Mouse (Mus musculus) liver, adult 2 months (tissue): ENCODE results near the gene Ankrd6. TPM values are rescaled to one million over a fixed set of nuclear protein-coding genes. Genes with fewer than 3 reads are reported as not detected.

Experiments
- DNase-seq: peaks from one replicate; pipeline ENCODE4 v3.0.0-alpha.2; 2011; ENCODE audit warnings: low read depth, low spot score; ENCODE audit errors: extremely low read depth
- H3K27ac ChIP-seq: fragments of 200-500 bp; replicated peaks from 2 replicates; pipeline ENCODE4 v1.5.1; 2012; ENCODE audit warnings: low read depth, mild to moderate bottlenecking, control low read depth, inconsistent platforms, low read length; ENCODE audit not compliant: insufficient read depth
- H3K27me3 ChIP-seq: fragments of 200-500 bp; 2 replicates; pipeline ENCODE4 v1.6.1; 2012; ENCODE audit warnings: mild to moderate bottlenecking, moderate library complexity, low read length, inconsistent platforms; ENCODE audit not compliant: control insufficient read depth, insufficient read depth
- H3K36me3 ChIP-seq: fragments of 200-500 bp; 2 replicates; pipeline ENCODE4 v1.6.1; 2012; ENCODE audit warnings: low read length, inconsistent platforms; ENCODE audit not compliant: control insufficient read depth, insufficient read depth
- H3K4me1 ChIP-seq: fragments of 200-500 bp; 2 replicates; pipeline ENCODE4 v1.6.1; 2011; ENCODE audit warnings: low read length; ENCODE audit not compliant: control insufficient read depth, insufficient read depth
- H3K4me3 ChIP-seq: fragments of 200-500 bp; 2 replicates; pipeline ENCODE4 v1.5.1; 2011; ENCODE audit warnings: low read depth, mild to moderate bottlenecking, control low read depth, low read length, moderate library complexity; ENCODE audit not compliant: insufficient read depth
- H3K79me2 ChIP-seq: fragments of 200-500 bp; 2 replicates; pipeline ENCODE4 v1.6.1; 2012; ENCODE audit warnings: inconsistent platforms, mild to moderate bottlenecking, low read length, moderate library complexity; ENCODE audit not compliant: control insufficient read depth, insufficient read depth
- H3K9ac ChIP-seq: fragments of 200-500 bp; 2 replicates; pipeline ENCODE4 v1.6.1; 2012; ENCODE audit warnings: low read depth, mild to moderate bottlenecking, control low read depth, inconsistent platforms, low read length
- CTCF ChIP-seq: fragments of 200-500 bp; IDR thresholded peaks from 2 replicates; pipeline ENCODE4 v1.5.1; 2011; ENCODE audit warnings: low read depth, low read length, control low read depth
- POLR2A ChIP-seq: fragments of 200-500 bp; IDR thresholded peaks from 2 replicates; pipeline ENCODE4 v1.6.1; 2011; ENCODE audit warnings: low read length, control low read depth; ENCODE audit not compliant: insufficient read depth; ENCODE audit errors: extremely low read depth
- WGBS: fragments of 180-500 bp; shearing (Covaris S2); methylation state at CpG from one replicate; pipeline ENCODE4 v1.1.7; 2018; 5-methylcytosine and 5-hydroxymethylcytosine counted together
- polyA plus RNA-seq: library from polyadenylated mRNA; depleted of rRNA; stranded (reverse); fragments of >200 nt; gene quantifications from 2 replicates; pipeline ENCODE4 v1.2.3, GENCODE M21; 2012
- total RNA-seq: library from RNA; depleted of rRNA; stranded (reverse); fragments of >200 nt; gene quantifications from 2 replicates; pipeline ENCODE4 v1.2.3, GENCODE M21; 2014

The Ankrd6 gene
- total and polyA plus RNA-seq, 2 experiments, result 0.07 to 0.28 TPM

GRCm38 (mm10) chr4:32987006-32987405 is 36.4 kb upstream of the Ankrd6 start:
- Histone ChIP-seq H3K4me3 (no peak overlapping the region), H3K27ac (no peak overlapping the region), H3K4me1 (0 out of 2 replicates have a peak, but pooled peaks cover 2% of the 10 kb centered on the region), H3K27me3 (peaks cover 7% of the 10 kb centered on the region; the same call in 1 of the 2 replicates), H3K9ac (no peak overlapping the region), H3K36me3 (no peaks in the 10 kb centered on the region), H3K79me2 (no peaks in the 10 kb centered on the region)
- DNase-seq, result no peak
- WGBS, result 76% methylated on average over 3 of the region's 3 CpGs
- no peak for TF ChIP-seq POLR2A
- TF ChIP-seq CTCF, result no peak

- H3K27me3 ChIP-seq, result peaks cover 7% of the 10 kb centered on the region
- no peaks in the 10 kb centered on the region for H3K79me2 ChIP-seq
- no peak overlapping the region for H3K9ac ChIP-seq
- H3K36me3 ChIP-seq, result no peaks in the 10 kb centered on the region
- H3K4me1 ChIP-seq, result 0 out of 2 replicates have a peak, but pooled peaks cover 2% of the 10 kb centered on the region
- H3K27ac ChIP-seq, result no peak overlapping the region
- DNase-seq, result peak; percentile 38
- WGBS, result 40% methylated on average over 3 of the region's 3 CpGs
- H3K4me3 ChIP-seq, result no peak overlapping the region
- no peak for TF ChIP-seq CTCF
- no peak for TF ChIP-seq POLR2A
Measured at GRCm38 (mm10) chr4:32985684-32986083, 35.0 kb upstream of the Ankrd6 start.

- 62% methylated on average over 13 of the region's 13 CpGs for WGBS
- H3K9ac ChIP-seq, result no peak overlapping the region
- H3K4me1 ChIP-seq, result 0 out of 2 replicates have a peak, but pooled peaks cover 2% of the 10 kb centered on the region
- peaks cover 7% of the 10 kb centered on the region for H3K27me3 ChIP-seq
- DNase-seq, result peak; percentile 2
- no peaks in the 10 kb centered on the region for H3K36me3 ChIP-seq
- TF ChIP-seq CTCF, result no peak
- TF ChIP-seq POLR2A, result no peak
- H3K79me2 ChIP-seq, result no peaks in the 10 kb centered on the region
- H3K27ac ChIP-seq, result no peak overlapping the region
- H3K4me3 ChIP-seq, result no peak overlapping the region
Measured at GRCm38 (mm10) chr4:32984801-32985675, 34.4 kb upstream of the Ankrd6 start.

- WGBS, result 9% methylated on average over 13 of the region's 13 CpGs
- H3K27ac ChIP-seq, result no peak overlapping the region
- peak; percentile 12 for DNase-seq
- no peak overlapping the region for H3K9ac ChIP-seq
- TF ChIP-seq CTCF (no peak), POLR2A (no peak)
- no peaks in the 10 kb centered on the region for H3K36me3 ChIP-seq
- H3K79me2 ChIP-seq, result no peaks in the 10 kb centered on the region
- H3K4me1 ChIP-seq, result 0 out of 2 replicates have a peak, but pooled peaks cover 2% of the 10 kb centered on the region
- peaks cover 7% of the 10 kb centered on the region for H3K27me3 ChIP-seq
- peak overlapping the region; percentile 28; the same call in 1 of the 2 replicates for H3K4me3 ChIP-seq
Measured at GRCm38 (mm10) chr4:32984242-32984641, 33.6 kb upstream of the Ankrd6 start.

- peak overlapping the region; percentile 69 for H3K9ac ChIP-seq
- TF ChIP-seq CTCF (no peak), POLR2A (no peak)
- no peak overlapping the region for H3K27ac ChIP-seq
- H3K4me3 ChIP-seq, result peak overlapping the region; percentile 73
- peaks cover 7% of the 10 kb centered on the region for H3K27me3 ChIP-seq
- WGBS, result under 1% methylated on average over 71 of the region's 94 CpGs
- H3K36me3 ChIP-seq, result no peaks in the 10 kb centered on the region
- H3K4me1 ChIP-seq, result 0 out of 2 replicates have a peak, but pooled peaks cover 2% of the 10 kb centered on the region
- DNase-seq, result peak; percentile 14
- H3K79me2 ChIP-seq, result no peaks in the 10 kb centered on the region
Measured at GRCm38 (mm10) chr4:32983176-32984155, 32.8 kb upstream of the Ankrd6 start.
